27 mouse cellular contexts compared by ENCODE assay signal in the genomic region with DNA sequence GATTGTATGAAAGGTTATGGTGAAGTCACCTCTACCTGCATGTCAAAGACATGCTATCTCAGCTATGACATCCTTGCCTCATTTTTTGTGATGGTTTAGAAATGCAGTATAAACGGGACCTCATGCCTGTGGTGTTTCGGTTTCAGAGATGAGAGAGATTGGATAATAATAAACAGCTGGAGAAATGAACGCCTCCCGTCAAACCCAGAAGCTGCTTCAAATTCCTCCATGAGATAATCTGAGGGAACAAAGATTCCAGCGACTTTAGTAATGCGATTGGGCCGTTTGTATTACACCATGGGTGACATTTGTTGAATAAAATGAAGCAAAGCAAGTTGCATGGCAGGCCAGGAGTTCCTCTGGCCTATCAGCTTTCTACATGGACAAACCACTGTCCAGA. TPM values are rescaled to one million over a fixed set of nuclear protein-coding genes. Genes with fewer than 3 reads are reported as not detected.
A peak's percentile ranks its signal among the peaks of the same experiment; 100 is the strongest.
DNase-seq lines count a peak whose midpoint lies in the region; ATAC-seq and TF ChIP-seq lines count a peak whose summit lies in the region.
"Had no signal": no experiment of that assay in that cellular context is flagged by ENCODE, and none has a peak within 500 bp of the region (broad histone marks: within the 10 kb centered on the region; RNA-seq: fewer than 3 reads in every experiment).

No protein-coding gene starts in this region.

- H3K4me3 ChIP-seq in lung, postnatal 0 days (ENCODE audit: low read depth, low read length) = no peak overlapping the region
- no peak overlapping the region for H3K4me3 ChIP-seq in embryonic fibroblast, embryonic 13.5 days (ENCODE audit: insufficient read depth, low read length)
- H3K4me3 ChIP-seq: embryonic facial prominence, embryonic 15.5 days; erythroblast, embryonic 14.5 days; forebrain, embryonic 12.5 days; forebrain, embryonic 15.5 days; heart, adult 2 months; heart, embryonic 10.5 days; heart, embryonic 13.5 days had no signal

- H3K4me1 ChIP-seq in lung, postnatal 0 days (ENCODE audit: insufficient read depth, low read depth, low read length) = no peaks in the 10 kb centered on the region
- H3K4me1 ChIP-seq in embryonic fibroblast, embryonic 13.5 days (ENCODE audit: control insufficient read depth, insufficient read depth, low read length) = no peaks in the 10 kb centered on the region
- H3K4me1 ChIP-seq: embryonic facial prominence, embryonic 15.5 days; forebrain, embryonic 15.5 days had no signal

- H3K9me3 ChIP-seq in lung, postnatal 0 days (ENCODE audit: low read length) = no peaks in the 10 kb centered on the region
- H3K9me3 ChIP-seq: embryonic facial prominence, embryonic 15.5 days; forebrain, embryonic 12.5 days; forebrain, embryonic 15.5 days; heart, embryonic 10.5 days; heart, embryonic 13.5 days had no signal

- WGBS in lung, postnatal 0 days = 46% methylated on average over 7 of the region's 7 CpGs

- H3K27ac ChIP-seq in lung, postnatal 0 days (ENCODE audit: low read length) = no peak overlapping the region
- peak overlapping the region; percentile 16 for H3K27ac ChIP-seq in embryonic fibroblast, embryonic 13.5 days (ENCODE audit: insufficient read depth, low read length)
- H3K27ac ChIP-seq: embryonic facial prominence, embryonic 15.5 days; forebrain, embryonic 12.5 days; forebrain, embryonic 15.5 days; heart, adult 2 months; heart, embryonic 10.5 days; heart, embryonic 13.5 days; hindbrain, embryonic 14.5 days; hindbrain, postnatal 0 days had no signal

- no peak for TF ChIP-seq CTCF in lung, postnatal 0 days (IDR thresholded peaks at IDR 0.05)
- TF ChIP-seq CTCF in embryonic fibroblast, embryonic 13.5 days (IDR thresholded peaks at IDR 0.05; ENCODE audit: borderline replicate concordance, insufficient read depth, low read length) = no peak

- no peak overlapping the region for H3K9ac ChIP-seq in lung, postnatal 0 days (replicated peaks; ENCODE audit: low read depth)
- H3K9ac ChIP-seq: embryonic facial prominence, embryonic 15.5 days; forebrain, embryonic 12.5 days; forebrain, embryonic 15.5 days; heart, embryonic 13.5 days; hindbrain, embryonic 14.5 days had no signal

- no peak overlapping the region for H3K4me2 ChIP-seq in lung, postnatal 0 days (replicated peaks; ENCODE audit: low read depth, low read length)
- H3K4me2 ChIP-seq: embryonic facial prominence, embryonic 15.5 days; forebrain, embryonic 12.5 days; forebrain, embryonic 15.5 days; heart, embryonic 13.5 days; hindbrain, embryonic 14.5 days had no signal

- DNase-seq in lung, postnatal 0 days (ENCODE audit: low spot score) = peak; percentile 36
- DNase-seq in lung, postnatal 14 days = no peak
- DNase-seq in NIH3T3 (ENCODE audit: low read depth) = peak; percentile 51
- no peak for DNase-seq in retina, postnatal 1 day
- DNase-seq in adrenal gland, adult (ENCODE audit: inconsistent age in 2 of 2, low spot score in 1 of 2) = no peak
- DNase-seq: adrenal gland, adult 2 months; adrenal gland, postnatal 14 days; cerebellum, adult 11 months; cerebellum, adult 2 months; cerebellum, adult 9-11 months; cerebellum, postnatal 25 days; gastrocnemius, postnatal 25 days; heart, adult 2 months; heart, postnatal 14 days; heart, postnatal 4 days had no signal

- no peaks in the 10 kb centered on the region for H3K36me3 ChIP-seq in lung, postnatal 0 days (ENCODE audit: insufficient read depth, low read length)
- H3K36me3 ChIP-seq: embryonic facial prominence, embryonic 15.5 days; forebrain, embryonic 12.5 days; forebrain, embryonic 15.5 days; heart, embryonic 10.5 days; heart, embryonic 13.5 days had no signal

- TF ChIP-seq EP300 in lung, postnatal 0 days (IDR thresholded peaks at IDR 0.05) = no peak

- no peak for TF ChIP-seq POLR2A in embryonic fibroblast, embryonic 13.5 days (IDR thresholded peaks at IDR 0.05; ENCODE audit: low read depth, low read length)

- no peak for ATAC-seq in lung, postnatal 0 days
- ATAC-seq: forebrain, embryonic 15.5 days; hindbrain, postnatal 0 days; inflammation-experienced regulatory T-cells, adult 6 months; Patski had no signal

- no peaks in the 10 kb centered on the region for H3K27me3 ChIP-seq in lung, postnatal 0 days (replicated peaks; ENCODE audit: insufficient read depth, low read length)
- H3K27me3 ChIP-seq: embryonic facial prominence, embryonic 15.5 days; forebrain, embryonic 12.5 days; forebrain, embryonic 15.5 days; heart, embryonic 13.5 days had no signal

RNA-seq across cellular contexts. Expression of gene Slc13a4, which starts 1.5 kb away (rescaled TPM):
- 0.79 and 1.0 TPM in 2 replicates for polyA plus RNA-seq in lung, postnatal 0 days (2015; fragmentation: Nextera tagmentation; extraction: Ambion mirVana)
- not detected in 2 replicates for polyA plus RNA-seq in embryonic fibroblast, embryonic 13.5 days (2011; ENCODE audit: insufficient read length, low read depth, missing spikeins)
- polyA plus RNA-seq: erythroblast, embryonic 14.5 days; Patski had no signal

RNA-seq across cellular contexts. Expression of gene Fam180a, which starts 16.5 kb away (rescaled TPM):
- polyA plus RNA-seq in lung, postnatal 0 days (2015; fragmentation: Nextera tagmentation; extraction: Ambion mirVana) = 3.4 and 4.4 TPM in 2 replicates
- 0.62 and 3.0 TPM in 2 replicates for polyA plus RNA-seq in embryonic fibroblast, embryonic 13.5 days (2011; ENCODE audit: insufficient read length, low read depth, missing spikeins)
- polyA plus RNA-seq: erythroblast, embryonic 14.5 days; forebrain, embryonic 12.5 days; hindbrain, embryonic 11.5 days; inflammation-experienced regulatory T-cells, adult 6 months; Patski had no signal

Comparison
In these comparisons a context has a peak if more than half of its experiments do, and no peak if none do; other contexts are left out.
1. DNase-seq: peak in lung, postnatal 0 days (single experiment) and NIH3T3 (single experiment); none in lung, postnatal 14 days (single experiment), retina, postnatal 1 day (single experiment) and adrenal gland, adult (0 of 2).